Mouse (Mus musculus) E14TG2a.4 (cell line): ENCODE data around the gene Adora2a.
"Not testable (repeated sequence)": the region's sequence is repeated elsewhere in the genome, so short reads cannot be mapped to it uniquely, and the experiment has no call there.

Experiments
- H3K27me3 ChIP-seq: 2 replicates; pipeline ENCODE4 v1.6.1; 2014; ENCODE audit warnings: low read length, control low read depth; ENCODE audit not compliant: insufficient read depth
- H3K36me3 ChIP-seq: 2 replicates; pipeline ENCODE4 v1.6.1; 2014; ENCODE audit warnings: low read length, control low read depth; ENCODE audit not compliant: insufficient read depth
- H3K4me1 ChIP-seq: replicated peaks from 2 replicates; pipeline ENCODE4 v1.6.1; 2014; ENCODE audit warnings: low read depth, low read length, control low read depth
- H3K4me3 ChIP-seq: replicated peaks from 2 replicates; pipeline ENCODE4 v1.5.1; 2014; ENCODE audit warnings: mild to moderate bottlenecking, low read length
- H3K9me3 ChIP-seq: 2 replicates; pipeline ENCODE4 v1.6.1; 2014; ENCODE audit warnings: low read length, control low read depth
- CTCF ChIP-seq: conservative IDR thresholded peaks from 2 replicates; pipeline ENCODE4 v1.5.1; 2014; ENCODE audit warnings: low read length
- NANOG ChIP-seq: IDR thresholded peaks from 2 replicates; pipeline ENCODE4 v1.6.1; 2014; ENCODE audit warnings: borderline replicate concordance, low read length, mixed read lengths
- POU5F1 ChIP-seq: IDR thresholded peaks from 2 replicates; pipeline ENCODE4 v1.6.1; 2014; ENCODE audit warnings: low read length, borderline replicate concordance

The Adora2a gene

GRCm38 (mm10) chr10:75291338-75291737, 25.3 kb upstream of the Adora2a start:
- Histone ChIP-seq H3K27me3 (no peaks in the 10 kb centered on the region), H3K4me1 (no peaks in the 10 kb centered on the region), H3K36me3 (peaks cover 41% of the 10 kb centered on the region), H3K9me3 (no peaks in the 10 kb centered on the region), H3K4me3 (no peak overlapping the region)
- TF ChIP-seq NANOG (no peak), CTCF (no peak), POU5F1 (no peak)

GRCm38 (mm10) chr10:75292206-75292605, 24.5 kb upstream of the Adora2a start:
- not testable (repeated sequence) for H3K4me3 ChIP-seq, H3K4me1 ChIP-seq, H3K27me3 ChIP-seq, H3K9me3 ChIP-seq
- H3K36me3 ChIP-seq, result peaks cover 49% of the 10 kb centered on the region

- Histone ChIP-seq H3K36me3 (peaks cover 50% of the 10 kb centered on the region), H3K9me3 (no peaks in the 10 kb centered on the region)
Observed at GRCm38 (mm10) chr10:75293288-75293687, 23.4 kb upstream of the Adora2a start.

GRCm38 (mm10) chr10:75294362-75294761, 22.3 kb upstream of the Adora2a start:
- no peaks in the 10 kb centered on the region for H3K4me1 ChIP-seq
- no peak for TF ChIP-seq CTCF
- no peak for TF ChIP-seq POU5F1
- TF ChIP-seq NANOG, result no peak
- no peak overlapping the region for H3K4me3 ChIP-seq
- H3K9me3 ChIP-seq, result no peaks in the 10 kb centered on the region
- H3K27me3 ChIP-seq, result no peaks in the 10 kb centered on the region
- H3K36me3 ChIP-seq, result peaks cover 45% of the 10 kb centered on the region

More at GRCm38 (mm10) chr10:75293288-75293687, 23.4 kb upstream of the Adora2a start:
- TF ChIP-seq POU5F1 (no peak), NANOG (no peak), CTCF (no peak)
- Histone ChIP-seq H3K4me3 (no peak overlapping the region), H3K27me3 (no peaks in the 10 kb centered on the region), H3K4me1 (no peaks in the 10 kb centered on the region)

- Histone ChIP-seq H3K9me3 (no peaks in the 10 kb centered on the region), H3K27me3 (no peaks in the 10 kb centered on the region), H3K4me3 (no peak overlapping the region), H3K36me3 (peaks cover 46% of the 10 kb centered on the region), H3K4me1 (no peaks in the 10 kb centered on the region)
- TF ChIP-seq POU5F1 (no peak), NANOG (no peak), CTCF (no peak)
Observed at GRCm38 (mm10) chr10:75294926-75295325, 21.8 kb upstream of the Adora2a start.

- Histone ChIP-seq H3K4me1 (no peaks in the 10 kb centered on the region), H3K36me3 (peaks cover 72% of the 10 kb centered on the region), H3K4me3 (no peak overlapping the region), H3K9me3 (no peaks in the 10 kb centered on the region), H3K27me3 (no peaks in the 10 kb centered on the region)
- TF ChIP-seq NANOG (no peak), POU5F1 (no peak), CTCF (no peak)
Observed at GRCm38 (mm10) chr10:75298608-75299007, 18.1 kb upstream of the Adora2a start.

GRCm38 (mm10) chr10:75299785-75300418, 16.8 kb upstream of the Adora2a start:
- H3K4me3 ChIP-seq, result no peak overlapping the region
- peaks cover 77% of the 10 kb centered on the region for H3K36me3 ChIP-seq
- H3K27me3 ChIP-seq, result no peaks in the 10 kb centered on the region
- TF ChIP-seq NANOG (no peak), CTCF (no peak), POU5F1 (no peak)
- no peaks in the 10 kb centered on the region for H3K9me3 ChIP-seq
- no peaks in the 10 kb centered on the region for H3K4me1 ChIP-seq

GRCm38 (mm10) chr10:75301195-75301806, 15.4 kb upstream of the Adora2a start:
- Histone ChIP-seq H3K9me3 (no peaks in the 10 kb centered on the region), H3K36me3 (peaks cover 78% of the 10 kb centered on the region), H3K27me3 (no peaks in the 10 kb centered on the region), H3K4me1 (no peaks in the 10 kb centered on the region), H3K4me3 (no peak overlapping the region)
- TF ChIP-seq NANOG (no peak), POU5F1 (no peak), CTCF (no peak)

- peaks cover 79% of the 10 kb centered on the region for H3K36me3 ChIP-seq
- no peaks in the 10 kb centered on the region for H3K27me3 ChIP-seq
- H3K4me3 ChIP-seq, result no peak overlapping the region
- TF ChIP-seq POU5F1 (no peak), CTCF (no peak), NANOG (no peak)
- no peaks in the 10 kb centered on the region for H3K4me1 ChIP-seq
- no peaks in the 10 kb centered on the region for H3K9me3 ChIP-seq
Observed at GRCm38 (mm10) chr10:75301937-75302336, 14.7 kb upstream of the Adora2a start.
